7 mouse cellular contexts compared by ENCODE assay signal in genomic region chr15:96507097-96507840, GRCm38 (mm10). TPM values are rescaled to one million over a fixed set of nuclear protein-coding genes. Genes with fewer than 3 reads are reported as not detected.
DNase-seq lines count a peak whose midpoint lies in the region; ATAC-seq and TF ChIP-seq lines count a peak whose summit lies in the region.

No protein-coding gene starts in this region.

- H3K9ac ChIP-seq in kidney, embryonic 16.5 days (replicated peaks; ENCODE audit: low read length): no peak overlapping the region; the same call in 1 of the 2 replicates
- no peak overlapping the region for H3K9ac ChIP-seq in liver, postnatal 0 days (replicated peaks)

- H3K4me1 ChIP-seq in kidney, embryonic 16.5 days (ENCODE audit: insufficient read depth, low read length): no peaks in the 10 kb centered on the region
- H3K4me1 ChIP-seq in liver, postnatal 0 days (ENCODE audit: insufficient read depth): no peaks in the 10 kb centered on the region

- no peaks in the 10 kb centered on the region for H3K36me3 ChIP-seq in kidney, embryonic 16.5 days (ENCODE audit: insufficient read depth, low read length)
- no peaks in the 10 kb centered on the region for H3K36me3 ChIP-seq in liver, postnatal 0 days (replicated peaks; ENCODE audit: insufficient read depth, low read length)

- no peak overlapping the region for H3K27ac ChIP-seq in kidney, embryonic 16.5 days (ENCODE audit: low read length)
- no peak overlapping the region for H3K27ac ChIP-seq in liver, postnatal 0 days (ENCODE audit: low read depth)

- peaks cover 10% of the 10 kb centered on the region for H3K9me3 ChIP-seq in kidney, embryonic 16.5 days (ENCODE audit: low read length)
- H3K9me3 ChIP-seq in liver, postnatal 0 days (ENCODE audit: low read length): 0 out of 2 replicates have a peak, but pooled peaks cover 4% of the 10 kb centered on the region

- no peaks in the 10 kb centered on the region for H3K27me3 ChIP-seq in kidney, embryonic 16.5 days (ENCODE audit: insufficient read depth, low read length)
- no peaks in the 10 kb centered on the region for H3K27me3 ChIP-seq in liver, postnatal 0 days (ENCODE audit: insufficient read depth, low read length)

- DNase-seq in 3134 (ENCODE audit: extremely low read depth, insufficient read length, low spot score): peak; percentile 65
- DNase-seq in CD4-positive helper T cell, adult 2 months (ENCODE audit: low read depth, low spot score): peak; percentile 66
- peak; percentile 30 for DNase-seq in brain, embryonic 18.5 days (ENCODE audit: low read depth, low spot score)
- DNase-seq in gastrocnemius, postnatal 14 days: peak; percentile 25
- peak; percentile 45 for DNase-seq in liver, postnatal 0 days
- peak; percentile 61 for DNase-seq in retina, adult 2 months (ENCODE audit: low read depth, low spot score)

- H3K4me2 ChIP-seq in kidney, embryonic 16.5 days (replicated peaks; ENCODE audit: low read depth, low read length): peak overlapping the region; percentile 31
- H3K4me2 ChIP-seq in liver, postnatal 0 days (ENCODE audit: low read depth, low read length): peak overlapping the region; percentile 35; the same call in 1 of the 2 replicates

- 44% methylated on average over 18 of the region's 18 CpGs for WGBS in kidney, embryonic 16.5 days
- WGBS in liver, postnatal 0 days (ENCODE audit: insufficient replicate concordance): 39% methylated on average over 18 of the region's 18 CpGs

- TF ChIP-seq CTCF in liver, postnatal 0 days (IDR thresholded peaks at IDR 0.05; ENCODE audit: low read depth): peak; percentile 81

- TF ChIP-seq EP300 in liver, postnatal 0 days (IDR thresholded peaks at IDR 0.05; ENCODE audit: low read depth): no peak

- ATAC-seq in kidney, embryonic 16.5 days (ENCODE audit: low FRiP score, low TSS enrichment): no peak
- ATAC-seq in liver, postnatal 0 days: no peak

- H3K4me3 ChIP-seq in kidney, embryonic 16.5 days (ENCODE audit: low read length): no peak overlapping the region
- no peak overlapping the region for H3K4me3 ChIP-seq in liver, postnatal 0 days (ENCODE audit: low read depth, low read length)

- intact Hi-C loops in gastrocnemius, postnatal 14 days (cut with DNase I; ENCODE audit: low total_unique reads): no loop called here

RNA-seq across cellular contexts. Expression of gene Scaf11, which starts 46.6 kb away (rescaled TPM):
- 10 to 100 TPM; 32.5 to 34.2 TPM for total RNA-seq in gastrocnemius, postnatal 14 days (2021)
- polyA plus RNA-seq in kidney, embryonic 16.5 days (2015; fragmentation: Nextera tagmentation; extraction: Ambion mirVana): 84.6 and 96.5 TPM in 2 replicates
- polyA plus RNA-seq in liver, postnatal 0 days (2015; fragmentation: Nextera tagmentation; extraction: Ambion mirVana): 32.5 and 35.6 TPM in 2 replicates
